Mouse (Mus musculus) bone marrow macrophage, adult 2 months (primary cell): ENCODE data around the gene Mylpf. TPM values are rescaled to one million over a fixed set of nuclear protein-coding genes. Genes with fewer than 3 reads are reported as not detected.
A peak's percentile ranks its signal among the peaks of the same experiment; 100 is the strongest.

Source experiments
- H3K27ac ChIP-seq: 2 replicates; pipeline ENCODE4 v1.5.1; 2012; ENCODE audit warnings: low read depth, low read length; ENCODE audit not compliant: insufficient read depth
- H3K4me1 ChIP-seq: 2 replicates; pipeline ENCODE4 v1.6.1; 2012; ENCODE audit warnings: low read length; ENCODE audit not compliant: control insufficient read depth, insufficient read depth
- H3K4me3 ChIP-seq: 2 replicates; pipeline ENCODE4 v1.5.1; 2012; ENCODE audit warnings: mild to moderate bottlenecking, low read length, moderate library complexity; ENCODE audit not compliant: insufficient read depth
- CTCF ChIP-seq: IDR thresholded peaks from 2 replicates; pipeline ENCODE4 v1.5.1; 2012; ENCODE audit warnings: low read depth, mild to moderate bottlenecking, low read length, moderate library complexity
- POLR2A ChIP-seq: IDR thresholded peaks from 2 replicates; pipeline ENCODE4 v1.6.1; 2012; ENCODE audit warnings: mild to moderate bottlenecking, low read depth, low read length, borderline replicate concordance
- polyA plus RNA-seq: library from polyadenylated mRNA; stranded (reverse); fragments of >200 nt; gene quantifications from 2 replicates; pipeline ENCODE4 v1.2.4, GENCODE M21; 2012; ENCODE audit not compliant: missing spikeins, insufficient read depth, insufficient read length

Mylpf gene
- polyA plus RNA-seq, 1 experiment = 6.9 TPM

GRCm38 (mm10) chr7:127214521-127214920 lies 5.8 kb downstream of the Mylpf start:
- H3K27ac ChIP-seq = no peak overlapping the region
- H3K4me1 ChIP-seq = peaks cover 8% of the 10 kb centered on the region
- TF ChIP-seq POLR2A = no peak
- no peak overlapping the region for H3K4me3 ChIP-seq

- no peak overlapping the region for H3K4me3 ChIP-seq
- TF ChIP-seq POLR2A (no peak), CTCF (peak; percentile 85)
- H3K27ac ChIP-seq = no peak overlapping the region
- H3K4me1 ChIP-seq = peaks cover 4% of the 10 kb centered on the region
Measured at GRCm38 (mm10) chr7:127214981-127215871, 6.5 kb downstream of the Mylpf start.

GRCm38 (mm10) chr7:127216307-127216706 lies 7.6 kb downstream of the Mylpf start:
- no peak for TF ChIP-seq CTCF
- TF ChIP-seq POLR2A = no peak
- Histone ChIP-seq H3K4me1 (peaks cover 3% of the 10 kb centered on the region; the same call in 1 of the 2 replicates), H3K4me3 (no peak overlapping the region), H3K27ac (no peak overlapping the region)

- Histone ChIP-seq H3K4me3 (no peak overlapping the region), H3K4me1 (peaks cover 3% of the 10 kb centered on the region; the same call in 1 of the 2 replicates), H3K27ac (no peak overlapping the region)
- TF ChIP-seq POLR2A (no peak), CTCF (no peak)
Measured at GRCm38 (mm10) chr7:127217475-127217874, 8.8 kb downstream of the Mylpf start.

DNA sequence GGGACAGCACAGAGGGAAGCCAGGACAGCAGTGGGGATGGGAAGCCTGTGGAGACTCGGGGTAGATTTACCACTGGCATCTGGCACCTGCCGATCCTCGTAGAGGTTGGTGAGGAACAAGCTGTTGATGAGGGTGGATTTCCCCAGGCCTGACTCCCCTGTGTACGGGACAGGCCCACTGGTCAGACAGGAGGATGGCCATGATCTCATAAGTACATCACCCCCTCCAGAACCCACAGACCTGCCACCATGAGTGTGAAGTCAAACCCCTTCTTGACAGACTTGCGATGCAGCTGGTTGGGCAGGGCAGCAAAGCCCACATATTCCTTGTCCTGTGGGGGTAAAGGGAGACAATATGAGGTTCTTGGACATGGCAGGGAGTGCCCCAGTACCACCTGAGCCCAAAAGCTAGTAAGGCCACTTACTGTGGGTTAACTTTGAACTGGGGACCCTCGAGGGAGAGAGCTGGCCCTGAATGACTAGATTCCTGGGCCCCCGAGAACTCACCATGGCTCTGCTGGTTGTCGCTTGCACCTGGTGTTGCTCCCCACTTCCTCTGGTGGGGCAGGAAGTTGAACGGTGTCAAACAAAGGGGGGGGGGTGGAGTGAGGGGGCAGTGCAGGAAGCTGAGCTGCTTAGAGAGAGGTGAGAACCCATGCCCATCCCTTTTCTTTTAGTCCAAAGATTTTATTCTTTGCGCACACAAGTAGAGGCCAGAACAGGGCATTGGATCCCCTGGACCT lies 9.4 kb downstream of the Mylpf start:
- TF ChIP-seq CTCF = no peak
- no peak overlapping the region for H3K27ac ChIP-seq
- H3K4me1 ChIP-seq = peaks cover 3% of the 10 kb centered on the region; the same call in 1 of the 2 replicates
- no peak overlapping the region for H3K4me3 ChIP-seq

DNA sequence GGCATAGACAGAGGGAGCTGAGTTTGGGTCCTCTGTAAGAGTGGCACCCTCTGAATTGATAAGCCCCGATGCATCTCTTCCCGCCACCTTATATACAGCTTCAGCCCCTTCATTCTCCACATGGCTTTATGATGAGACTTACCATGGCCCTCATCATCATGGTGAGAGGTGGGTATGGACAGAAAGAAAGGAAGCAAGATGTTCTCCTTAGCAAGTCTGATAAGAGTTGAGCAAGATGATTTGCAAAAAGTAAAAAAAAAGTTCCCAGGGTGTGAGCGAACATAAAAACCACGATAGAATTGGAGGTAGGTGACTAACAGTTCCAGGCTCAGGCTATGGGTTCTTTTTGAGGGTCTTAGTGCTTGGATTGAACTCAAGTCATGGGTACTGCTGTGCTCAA lies 10.0 kb downstream of the Mylpf start:
- no peaks in the 10 kb centered on the region for H3K4me1 ChIP-seq
- no peak overlapping the region for H3K27ac ChIP-seq
- no peak for TF ChIP-seq CTCF
- TF ChIP-seq POLR2A = no peak
- H3K4me3 ChIP-seq = no peak overlapping the region

GRCm38 (mm10) chr7:127220440-127220839 lies 11.8 kb downstream of the Mylpf start:
- Histone ChIP-seq H3K4me1 (no peaks in the 10 kb centered on the region), H3K4me3 (no peak overlapping the region), H3K27ac (no peak overlapping the region)
- TF ChIP-seq POLR2A (no peak), CTCF (no peak)

- Histone ChIP-seq H3K27ac (no peak overlapping the region), H3K4me1 (no peaks in the 10 kb centered on the region), H3K4me3 (no peak overlapping the region)
- TF ChIP-seq POLR2A = no peak
- TF ChIP-seq CTCF = no peak
Measured at GRCm38 (mm10) chr7:127223106-127223505, 14.4 kb downstream of the Mylpf start.

DNA sequence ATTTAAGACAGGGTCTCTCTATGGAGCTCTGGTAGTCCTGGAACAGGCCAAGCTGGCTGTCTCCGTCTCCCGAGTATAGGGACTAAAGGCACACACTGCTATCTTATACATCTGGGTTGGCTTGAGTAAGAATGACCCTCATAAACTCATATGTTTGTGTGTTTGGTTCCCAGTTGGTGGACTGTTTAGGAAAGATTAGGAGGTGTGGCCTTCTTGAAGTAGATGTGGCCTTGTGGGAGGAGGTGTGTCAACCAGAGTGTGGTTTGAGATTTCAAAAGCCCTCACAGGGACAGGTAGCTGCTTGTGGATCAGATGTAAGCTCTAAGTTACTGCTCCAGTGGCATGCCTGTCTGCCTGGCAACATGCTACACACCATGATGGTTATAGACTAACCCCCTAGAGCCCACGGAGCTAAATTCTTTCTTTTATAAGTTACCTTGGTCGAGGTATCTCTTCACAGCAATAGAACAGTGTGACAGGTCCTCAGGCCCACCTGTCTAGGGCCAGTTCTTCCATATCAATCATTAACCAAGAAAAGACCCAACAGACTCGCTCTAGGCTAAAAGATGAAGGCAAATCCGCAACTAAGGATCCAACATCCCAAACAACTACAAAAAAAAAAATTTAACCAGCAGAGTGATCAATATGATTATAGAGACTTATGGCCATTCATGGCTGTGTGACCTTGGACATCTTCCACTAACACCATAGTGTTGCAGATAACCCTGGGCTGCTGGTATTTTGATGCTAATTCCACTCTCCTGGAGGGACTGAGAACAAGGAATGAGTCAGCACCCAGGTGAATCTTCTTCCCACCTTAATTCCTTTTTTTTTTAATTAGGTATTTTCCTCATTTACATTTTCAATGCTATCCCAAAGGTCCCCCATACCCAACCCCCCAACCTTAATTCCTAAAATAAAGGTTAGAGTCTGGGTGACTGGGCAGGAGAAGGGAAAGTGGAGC lies 15.1 kb downstream of the Mylpf start:
- TF ChIP-seq CTCF (no peak), POLR2A (no peak)
- Histone ChIP-seq H3K27ac (no peak overlapping the region), H3K4me1 (no peaks in the 10 kb centered on the region), H3K4me3 (no peak overlapping the region)
